Mouse (Mus musculus) fat pad, adult 2 months (tissue): Measurements from ENCODE around the gene Adamts4.
"Not testable (repeated sequence)": the region's sequence is repeated elsewhere in the genome, so short reads cannot be mapped to it uniquely, and the experiment has no call there.

Experiments used
- DNase-seq: peaks from one replicate; pipeline ENCODE4 v3.0.0-alpha.2; 2011; ENCODE audit warnings: low read depth, low spot score; ENCODE audit errors: extremely low read depth

The Adamts4 gene

DNA sequence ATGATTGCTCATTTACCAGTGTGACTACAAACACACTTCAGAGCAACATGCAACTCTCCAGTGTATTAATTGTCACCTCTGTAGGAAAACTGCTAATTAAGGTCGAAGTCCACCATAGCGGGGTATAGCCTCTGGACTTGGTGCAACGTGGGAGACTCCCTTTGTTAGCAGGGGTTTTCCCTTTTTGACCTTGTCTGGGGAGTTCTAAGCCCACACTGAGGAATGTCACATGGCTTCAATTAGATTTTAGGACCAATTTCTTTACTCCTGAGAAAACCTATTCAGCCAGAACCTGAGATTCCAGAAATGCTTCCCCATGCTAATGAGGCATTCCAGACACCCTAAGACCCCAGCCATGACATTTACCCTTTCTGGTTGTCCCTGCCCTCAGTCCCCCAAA lies 20.0 kb upstream of the Adamts4 start:
- no peak for DNase-seq

DNA sequence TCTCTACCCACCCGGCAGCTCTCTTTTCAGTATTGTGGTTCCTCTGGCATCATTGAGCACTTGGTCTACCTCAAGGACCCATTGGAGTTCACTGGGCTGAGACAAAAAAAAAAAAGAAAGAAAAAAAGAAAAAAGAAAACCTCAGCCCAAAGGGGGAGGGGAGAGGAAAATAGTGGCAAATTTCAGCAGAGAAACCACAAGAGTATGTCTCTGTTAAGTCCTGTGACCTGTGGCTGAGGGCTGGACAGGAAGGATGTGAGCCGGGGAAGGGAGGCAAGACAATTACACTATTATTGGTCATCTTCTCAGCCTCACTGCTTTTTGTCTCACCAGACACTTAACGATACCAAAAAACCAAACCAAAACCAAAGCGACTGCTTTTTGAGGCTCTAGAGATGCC lies 18.4 kb upstream of the Adamts4 start:
- no peak for DNase-seq

DNA sequence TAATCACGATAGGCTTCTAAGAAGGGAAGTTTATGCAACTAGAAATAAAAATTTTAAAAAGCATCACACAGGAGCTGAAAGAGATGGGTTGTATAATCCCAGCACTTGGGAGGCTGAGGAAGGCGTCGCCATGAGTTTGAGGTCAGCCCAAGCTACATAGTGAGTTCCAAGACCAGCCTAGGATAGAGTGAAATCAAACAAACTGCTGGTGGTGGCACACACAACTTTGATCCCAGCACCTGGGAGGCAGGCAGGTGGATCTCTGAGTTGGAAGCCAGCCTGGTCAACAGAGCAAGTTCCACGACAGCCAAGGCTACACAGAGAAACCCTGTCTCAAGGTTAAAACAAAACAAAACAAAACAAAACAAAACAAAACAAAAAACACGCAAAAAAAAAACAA lies 17.9 kb upstream of the Adamts4 start:
- no peak for DNase-seq

GRCm38 (mm10) chr1:171232800-171233730 lies 17.2 kb upstream of the Adamts4 start:
- no peak for DNase-seq

DNA sequence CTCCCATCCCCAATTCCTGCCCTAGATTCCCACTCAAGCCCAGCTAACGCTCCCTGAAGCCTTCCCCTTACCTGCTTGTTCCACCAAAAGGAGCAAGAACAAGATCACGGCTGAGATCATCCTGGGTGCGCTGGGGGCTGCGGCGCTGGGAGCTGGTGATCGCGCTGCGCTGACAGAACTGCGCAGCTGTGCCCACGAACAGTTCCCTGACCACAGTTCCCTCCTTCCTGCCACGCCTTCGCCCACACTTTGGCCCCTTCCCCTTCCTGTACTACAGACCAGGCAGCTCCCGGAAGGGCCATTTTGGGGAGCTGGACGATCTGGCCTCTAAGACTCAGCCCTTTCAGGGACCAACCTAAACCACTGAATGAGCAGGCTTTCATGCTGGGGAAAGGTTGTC lies 16.1 kb upstream of the Adamts4 start, which contains the start of gene Fcer1g:
Fcer1g (minus strand) TSS at position 240 of the 400 bp plus-strand sequence.
- DNase-seq: no peak

- no peak for DNase-seq
These were observed 15.7 kb upstream of the Adamts4 start for GRCm38 (mm10) chr1:171234538-171234937.

- no peak for DNase-seq
These were observed 14.4 kb upstream of the Adamts4 start for GRCm38 (mm10) chr1:171235791-171236190.

GRCm38 (mm10) chr1:171237438-171237837 lies 12.8 kb upstream of the Adamts4 start:
- DNase-seq: no peak

GRCm38 (mm10) chr1:171238463-171238862 lies 11.8 kb upstream of the Adamts4 start:
- DNase-seq: no peak

GRCm38 (mm10) chr1:171239992-171240744 lies 10.1 kb upstream of the Adamts4 start:
- no peak for DNase-seq

- DNase-seq: no peak
These were observed 9.3 kb upstream of the Adamts4 start for GRCm38 (mm10) chr1:171240911-171241310.

DNA sequence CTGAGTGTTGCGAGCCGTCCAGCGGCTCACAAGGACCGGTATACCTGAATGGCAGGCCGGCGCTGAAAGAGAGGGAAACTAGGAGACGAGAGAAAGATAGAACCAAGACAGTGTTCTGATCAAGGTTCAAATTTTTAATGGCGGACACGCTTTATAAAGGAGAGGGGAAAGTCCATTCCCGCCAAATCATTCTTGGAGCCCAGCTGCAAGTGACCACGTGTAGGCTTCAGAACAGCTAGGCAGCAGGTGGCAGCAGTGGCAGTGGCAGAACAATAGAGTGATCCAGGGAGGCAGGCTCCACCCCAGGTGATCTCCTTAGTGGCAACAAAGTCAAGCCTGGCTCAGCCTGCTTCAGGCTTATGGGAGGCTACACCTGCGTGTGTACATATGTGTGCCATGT lies 8.3 kb upstream of the Adamts4 start:
- DNase-seq: not testable (repeated sequence)

DNA sequence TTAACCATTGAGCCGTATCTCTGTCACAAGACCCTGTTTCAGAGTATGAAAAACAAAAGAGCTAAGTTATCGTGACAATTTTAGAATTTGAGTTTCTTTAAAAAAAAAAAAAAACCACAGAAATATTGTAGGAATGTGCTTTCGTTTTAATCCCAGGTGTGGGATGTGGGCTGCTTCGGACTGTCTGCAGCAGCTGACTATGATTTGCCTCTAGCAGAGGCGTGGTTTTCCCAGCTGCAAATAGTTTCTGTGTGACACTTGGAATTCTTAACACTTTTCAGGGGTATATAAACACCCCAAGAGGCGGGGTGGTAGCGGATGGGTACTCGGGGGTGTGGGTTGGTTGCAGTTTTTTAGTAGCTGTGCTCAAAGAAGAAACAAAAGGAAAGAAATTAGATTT lies 4.9 kb upstream of the Adamts4 start:
- DNase-seq: no peak

GRCm38 (mm10) chr1:171246709-171247452 lies 3.3 kb upstream of the Adamts4 start:
- peak; percentile 90 for DNase-seq

DNA sequence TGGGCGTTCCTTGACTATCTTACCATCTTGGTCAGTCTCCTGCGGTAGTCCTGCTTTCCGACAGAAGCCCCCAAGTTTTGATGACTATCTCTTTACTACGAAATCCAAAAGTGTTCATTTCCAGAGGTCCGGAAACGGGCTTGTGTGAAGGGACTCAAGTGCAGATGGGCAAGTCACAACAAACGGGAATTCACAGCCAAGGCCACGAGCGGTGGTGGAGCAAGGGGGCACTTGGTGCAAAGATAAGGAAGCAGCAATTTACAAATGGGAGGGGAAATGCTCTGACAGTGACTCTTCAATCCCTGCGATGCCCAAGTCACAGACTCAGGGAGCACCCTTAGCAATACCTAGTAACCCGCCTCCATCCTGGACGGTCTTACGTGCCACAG lies 2.8 kb upstream of the Adamts4 start:
- no peak for DNase-seq

DNA sequence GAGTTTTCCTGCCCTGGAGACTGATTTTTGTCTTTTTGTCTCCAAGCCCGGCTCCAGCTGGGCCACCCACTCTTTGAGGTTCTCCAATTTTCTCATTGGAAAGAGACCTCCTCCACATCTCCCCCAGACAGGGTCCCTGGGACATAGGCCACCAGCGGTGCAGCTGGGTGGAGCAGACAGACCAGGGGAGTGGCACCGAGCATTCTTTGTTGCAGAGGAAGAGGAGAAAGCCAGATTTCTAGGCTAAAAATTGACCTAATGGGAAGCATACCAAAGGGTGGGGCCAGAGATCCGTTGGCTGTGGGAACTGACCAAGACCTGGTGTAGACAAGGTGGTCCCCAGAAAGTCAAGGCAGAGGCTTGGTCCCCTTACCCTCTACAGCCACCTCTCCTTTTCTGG lies 2.3 kb upstream of the Adamts4 start:
- no peak for DNase-seq

DNA sequence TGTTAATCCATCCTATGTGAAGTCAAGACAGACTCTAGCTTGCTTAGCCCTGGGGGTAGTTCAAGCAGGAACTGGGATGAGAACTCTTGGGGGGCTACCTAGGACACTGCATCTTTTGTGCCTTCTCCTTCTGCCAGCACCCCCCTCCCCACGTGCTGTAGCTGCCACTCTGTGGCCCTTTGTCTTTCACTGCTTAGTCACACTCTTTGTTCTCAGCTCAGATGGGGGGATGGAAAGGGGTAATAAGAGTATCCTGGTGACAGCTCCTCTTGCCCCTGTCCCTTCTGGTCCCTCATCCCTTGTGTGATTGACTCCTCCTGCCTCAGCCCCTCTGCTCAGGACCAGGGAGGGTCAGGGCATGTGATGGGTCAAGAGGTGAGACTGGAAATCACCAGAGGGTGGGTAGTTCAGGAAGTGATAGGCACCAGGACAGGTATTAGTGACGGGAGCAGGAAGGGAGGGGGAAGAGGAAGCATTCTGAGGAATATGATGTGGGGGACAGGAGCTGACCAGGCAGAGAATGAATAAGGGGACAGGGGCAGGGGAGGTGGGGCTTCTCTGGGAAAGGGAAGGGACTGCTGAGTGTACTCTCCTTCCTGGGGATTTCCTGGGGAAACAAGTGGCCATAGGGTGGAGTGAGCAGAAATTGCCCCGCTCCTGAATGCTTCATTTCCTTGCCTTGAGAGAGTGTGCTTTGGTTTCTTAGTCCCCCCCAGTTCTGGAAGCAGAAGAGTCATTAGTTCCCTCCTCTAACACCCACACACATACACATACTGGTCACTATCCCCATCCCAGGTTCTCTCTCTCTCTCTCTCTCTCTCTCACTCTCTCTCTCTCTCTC lies 1.6 kb upstream of the Adamts4 start:
- DNase-seq: no peak

GRCm38 (mm10) chr1:171250680-171251593 lies 716 bp downstream of the Adamts4 start, which contains the start of gene Ndufs2:
Gene Ndufs2 (minus strand): TSS chr1:171251388.
- no peak for DNase-seq

DNA sequence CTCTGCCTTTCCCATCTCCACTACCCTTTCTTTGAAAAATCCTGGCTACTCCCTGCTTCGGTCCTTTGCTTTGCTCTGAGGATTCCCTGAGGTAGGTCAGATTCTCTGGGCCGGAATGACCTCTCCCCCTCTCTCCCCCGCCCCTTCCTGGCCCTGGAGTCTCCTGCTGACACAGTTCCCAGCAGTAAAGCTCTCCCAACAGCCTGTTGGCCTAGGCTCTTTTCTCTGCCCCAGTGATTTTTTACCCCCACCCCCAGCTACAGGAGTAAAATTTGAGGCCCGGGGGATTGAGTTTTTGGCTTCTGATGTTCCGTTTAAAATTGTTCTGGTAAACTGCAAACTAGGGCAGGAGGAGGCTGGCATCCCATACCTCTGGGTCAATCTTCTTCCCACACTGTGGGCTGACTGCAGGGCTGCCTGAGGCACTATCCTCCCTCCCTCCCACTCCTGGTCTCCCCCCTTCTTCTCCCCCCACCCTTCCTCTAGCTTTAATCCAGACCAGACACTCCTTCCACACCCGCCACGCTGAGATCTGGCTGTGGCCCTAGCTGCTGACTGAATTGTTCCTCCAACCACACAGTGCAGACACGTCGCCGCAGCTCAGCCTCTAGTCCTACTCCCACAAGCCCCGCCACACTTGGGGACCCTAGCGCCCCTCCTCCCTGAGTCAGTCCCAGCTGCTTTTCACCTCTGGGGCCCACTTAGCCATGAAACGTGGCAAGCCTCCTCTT lies 1.5 kb downstream of the Adamts4 start:
- DNase-seq: no peak
